Mouse (Mus musculus): ENCODE measurements around the gene Alg5. TPM values are rescaled to one million over a fixed set of nuclear protein-coding genes. Genes with fewer than 3 reads are reported as not detected.

Gene Alg5
- polyA plus RNA-seq, 1 experiment, result 43.0 TPM

DNA sequence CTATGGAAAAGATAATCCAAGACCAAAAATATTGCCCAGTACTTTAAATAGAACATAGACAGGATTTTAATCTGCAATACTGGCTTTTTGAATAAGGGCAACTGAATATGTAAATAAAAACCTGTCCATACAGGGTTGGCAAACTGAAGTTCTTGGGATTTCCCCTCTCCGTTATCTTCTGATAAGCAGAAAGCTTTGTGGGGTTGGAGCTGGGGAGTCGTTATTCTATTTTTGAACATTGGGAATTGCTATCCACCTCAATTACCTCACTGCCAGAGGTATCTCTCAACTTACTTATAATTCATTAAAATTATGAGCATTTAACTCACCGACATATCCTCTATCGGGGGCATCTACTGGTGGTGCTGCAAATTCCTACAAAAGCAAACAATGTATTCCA is 3.0 kb upstream of the Alg5 start:
- no peak for TF ChIP-seq MAX (IDR thresholded peaks at IDR 0.05)
- TF ChIP-seq FOSL1 (IDR thresholded peaks at IDR 0.05; ENCODE audit: insufficient read depth, low read length, poor library complexity, severe bottlenecking), result no peak
- no peak for TF ChIP-seq MYOG (IDR thresholded peaks at IDR 0.05; ENCODE audit: control insufficient read depth, extremely low read depth, insufficient read length)
- no peak for TF ChIP-seq CTCF (IDR thresholded peaks at IDR 0.05; ENCODE audit: control insufficient read depth, insufficient read depth, insufficient read length)
- no peak for TF ChIP-seq USF1 (IDR thresholded peaks at IDR 0.05; ENCODE audit: low read depth)
- TF ChIP-seq MYOD1 (IDR thresholded peaks at IDR 0.05; ENCODE audit: control insufficient read depth, insufficient read length, low read depth), result no peak
- TF ChIP-seq CEBPB (IDR thresholded peaks at IDR 0.05; ENCODE audit: low read depth), result no peak
- Histone ChIP-seq H3K27me3 (ENCODE audit: control insufficient read depth, insufficient read depth, insufficient read length) (no peaks in the 10 kb centered on the region), H3K79me2 (ENCODE audit: control insufficient read depth, insufficient read depth) (peaks cover 42% of the 10 kb centered on the region), H3ac (ENCODE audit: control insufficient read depth, insufficient read length, low read depth) (no peak overlapping the region), H3K79me3 (ENCODE audit: low read depth) (peaks cover 27% of the 10 kb centered on the region), H3K4me3 (ENCODE audit: insufficient read depth, poor library complexity, severe bottlenecking) (no peak overlapping the region), H3K36me3 (ENCODE audit: control insufficient read depth, insufficient read depth) (peaks cover 62% of the 10 kb centered on the region)

DNA sequence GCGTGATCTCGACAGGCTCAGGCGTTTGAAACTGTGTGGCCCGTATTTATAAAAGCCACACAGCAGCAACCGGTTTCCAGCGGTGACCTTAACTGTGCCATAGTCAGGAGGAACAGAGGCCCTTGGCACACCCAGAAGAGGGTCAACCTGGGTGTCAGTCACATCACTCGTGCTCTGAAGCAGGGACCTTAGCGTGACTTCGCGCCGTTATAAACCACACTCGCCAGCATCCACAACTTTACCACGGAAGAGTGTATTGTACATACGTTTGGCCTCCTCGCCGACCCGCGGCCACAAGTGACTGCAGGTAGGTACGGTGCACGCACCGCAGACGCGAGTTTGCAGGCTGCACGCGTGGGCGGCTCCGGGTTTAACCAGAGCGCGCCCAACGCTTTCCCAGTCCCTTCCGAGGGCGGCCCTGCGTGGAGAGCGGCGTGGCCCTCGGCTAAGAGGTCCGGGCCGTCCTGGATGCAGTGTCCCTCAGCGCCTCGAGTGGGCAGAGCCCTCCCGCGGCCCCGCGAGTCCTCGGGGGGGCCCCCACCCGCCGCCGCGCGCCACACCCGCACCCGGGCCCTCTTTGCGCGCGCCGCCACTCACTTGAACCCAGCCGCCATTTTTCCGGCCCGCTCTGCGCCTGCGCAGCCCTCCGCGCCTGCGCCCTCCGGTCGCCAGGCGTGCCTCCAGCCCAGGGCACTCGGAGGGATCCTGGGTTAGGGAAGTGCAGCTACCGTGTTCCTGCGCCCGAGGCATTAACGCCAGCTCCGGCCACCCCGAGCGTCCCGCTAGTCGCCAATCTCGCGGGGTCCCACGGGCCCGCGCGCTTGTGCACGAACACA is 710 bp upstream of the Alg5 start:
- Histone ChIP-seq H3ac (ENCODE audit: control insufficient read depth, insufficient read length, low read depth) (peak overlapping the region; percentile 99), H3K27me3 (ENCODE audit: control insufficient read depth, insufficient read depth, insufficient read length) (no peaks in the 10 kb centered on the region), H3K79me2 (ENCODE audit: control insufficient read depth, insufficient read depth) (peaks cover 58% of the 10 kb centered on the region), H3K4me3 (ENCODE audit: insufficient read depth, poor library complexity, severe bottlenecking) (peak overlapping the region; percentile 79), H3K79me3 (ENCODE audit: low read depth) (peaks cover 29% of the 10 kb centered on the region), H3K36me3 (ENCODE audit: control insufficient read depth, insufficient read depth) (peaks cover 45% of the 10 kb centered on the region)
- TF ChIP-seq CEBPB (IDR thresholded peaks at IDR 0.05; ENCODE audit: low read depth), result no peak
- no peak for TF ChIP-seq USF1 (IDR thresholded peaks at IDR 0.05; ENCODE audit: low read depth)
- TF ChIP-seq MAX (IDR thresholded peaks at IDR 0.05), result peak; percentile 4

DNA sequence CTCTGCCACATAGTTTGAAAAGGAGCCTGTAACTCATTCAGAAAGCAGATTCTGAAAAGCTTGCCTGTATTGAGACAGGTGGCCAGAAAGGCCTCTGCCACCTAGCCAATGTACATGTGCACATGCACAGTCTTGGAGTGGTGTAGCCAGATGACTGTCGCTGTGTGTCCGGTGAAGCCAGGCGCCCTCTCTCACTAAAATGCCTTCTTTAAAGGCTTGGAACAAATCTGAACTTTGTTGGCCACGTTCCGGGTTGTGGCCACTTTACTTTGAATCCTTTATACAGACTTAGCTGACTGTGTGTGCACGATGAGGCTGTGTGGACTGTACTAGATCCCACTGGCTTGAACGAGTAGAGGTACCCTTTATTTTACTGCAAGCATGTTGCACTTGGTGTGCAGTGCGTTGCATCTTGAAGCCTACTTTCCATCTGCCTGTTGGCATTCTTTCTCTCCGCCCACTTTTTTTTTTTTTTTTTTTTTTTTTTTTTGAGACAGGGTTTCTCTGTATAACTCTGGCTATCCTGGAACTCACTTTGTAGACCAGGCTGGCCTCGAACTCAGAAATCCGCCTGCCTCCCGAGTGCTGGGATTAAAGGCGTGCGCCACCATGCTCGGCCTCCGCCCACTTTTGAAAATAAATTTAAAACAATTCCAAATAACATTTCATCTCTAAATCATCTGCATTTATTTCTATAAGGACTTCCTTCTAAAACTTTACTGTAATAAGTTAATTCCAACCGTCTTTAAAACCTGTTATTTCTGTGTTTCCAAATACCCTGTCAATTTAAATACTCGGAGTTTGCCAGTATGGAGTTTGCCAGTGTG is 975 bp downstream of the Alg5 start:
- TF ChIP-seq CEBPB (IDR thresholded peaks at IDR 0.05; ENCODE audit: low read depth) (no peak), FOSL1 (IDR thresholded peaks at IDR 0.05; ENCODE audit: insufficient read depth, low read length, poor library complexity, severe bottlenecking) (no peak), MYOD1 (IDR thresholded peaks at IDR 0.05; ENCODE audit: control insufficient read depth, insufficient read length, low read depth) (no peak), MAX (IDR thresholded peaks at IDR 0.05) (no peak), USF1 (IDR thresholded peaks at IDR 0.05; ENCODE audit: low read depth) (no peak), CTCF (IDR thresholded peaks at IDR 0.05; ENCODE audit: control insufficient read depth, insufficient read depth, insufficient read length) (no peak), MYOG (IDR thresholded peaks at IDR 0.05; ENCODE audit: control insufficient read depth, extremely low read depth, insufficient read length) (no peak)
- Histone ChIP-seq H3K27me3 (ENCODE audit: control insufficient read depth, insufficient read depth, insufficient read length) (no peaks in the 10 kb centered on the region), H3K79me3 (ENCODE audit: low read depth) (peaks cover 29% of the 10 kb centered on the region), H3K36me3 (ENCODE audit: control insufficient read depth, insufficient read depth) (peaks cover 41% of the 10 kb centered on the region), H3K79me2 (ENCODE audit: control insufficient read depth, insufficient read depth) (peaks cover 58% of the 10 kb centered on the region), H3ac (ENCODE audit: control insufficient read depth, insufficient read length, low read depth) (peak overlapping the region; percentile 86), H3K4me3 (ENCODE audit: insufficient read depth, poor library complexity, severe bottlenecking) (peak overlapping the region; percentile 79)

DNA sequence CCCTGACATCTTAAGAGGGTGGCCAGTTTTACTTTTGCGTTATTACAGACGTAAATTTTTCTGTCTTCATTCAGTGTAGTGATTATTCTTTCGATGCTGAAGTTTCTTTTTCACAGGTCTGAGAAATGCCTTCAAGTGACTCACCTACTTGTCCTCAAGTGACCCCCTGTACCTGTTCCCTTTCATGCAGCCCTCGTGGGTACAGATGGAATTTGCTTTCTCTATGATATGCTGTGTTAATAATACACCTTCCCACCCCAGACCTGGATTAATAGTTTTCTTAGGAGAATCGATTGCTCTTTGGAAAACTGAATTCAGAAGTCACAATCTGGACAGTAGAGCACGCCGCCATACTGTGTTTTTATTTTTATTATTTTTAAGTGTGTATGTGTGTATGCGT is 2.0 kb downstream of the Alg5 start:
- Histone ChIP-seq H3K36me3 (ENCODE audit: control insufficient read depth, insufficient read depth) (peaks cover 41% of the 10 kb centered on the region), H3K79me3 (ENCODE audit: low read depth) (peaks cover 29% of the 10 kb centered on the region), H3K4me3 (ENCODE audit: insufficient read depth, poor library complexity, severe bottlenecking) (no peak overlapping the region), H3K79me2 (ENCODE audit: control insufficient read depth, insufficient read depth) (peaks cover 58% of the 10 kb centered on the region), H3K27me3 (ENCODE audit: control insufficient read depth, insufficient read depth, insufficient read length) (no peaks in the 10 kb centered on the region), H3ac (ENCODE audit: control insufficient read depth, insufficient read length, low read depth) (no peak overlapping the region)
- TF ChIP-seq MYOG (IDR thresholded peaks at IDR 0.05; ENCODE audit: control insufficient read depth, extremely low read depth, insufficient read length) (no peak), CTCF (IDR thresholded peaks at IDR 0.05; ENCODE audit: control insufficient read depth, insufficient read depth, insufficient read length) (no peak), FOSL1 (IDR thresholded peaks at IDR 0.05; ENCODE audit: insufficient read depth, low read length, poor library complexity, severe bottlenecking) (no peak), MYOD1 (IDR thresholded peaks at IDR 0.05; ENCODE audit: control insufficient read depth, insufficient read length, low read depth) (no peak), MAX (IDR thresholded peaks at IDR 0.05) (no peak), USF1 (IDR thresholded peaks at IDR 0.05; ENCODE audit: low read depth) (no peak), CEBPB (IDR thresholded peaks at IDR 0.05; ENCODE audit: low read depth) (no peak)

DNA sequence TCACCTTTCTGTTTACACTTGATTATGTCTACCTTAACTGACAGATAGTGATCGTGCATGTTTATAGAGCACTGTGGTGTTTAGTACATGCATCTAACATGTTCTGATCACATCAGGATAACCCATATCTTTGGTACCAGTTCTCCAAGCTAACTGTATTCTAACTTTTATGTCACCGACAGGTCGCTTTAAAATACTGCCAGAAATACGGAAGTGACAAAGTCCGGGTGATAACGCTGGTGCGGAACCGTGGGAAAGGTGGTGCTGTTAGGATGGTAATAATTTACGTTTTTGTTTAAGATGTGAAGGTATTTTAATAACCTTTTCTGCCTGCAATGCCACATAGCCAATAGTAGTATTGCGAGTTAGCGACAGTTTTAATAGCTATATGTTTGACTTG is 6.6 kb downstream of the Alg5 start:
- Histone ChIP-seq H3K27me3 (ENCODE audit: control insufficient read depth, insufficient read depth, insufficient read length) (no peaks in the 10 kb centered on the region), H3K79me2 (ENCODE audit: control insufficient read depth, insufficient read depth) (peaks cover 20% of the 10 kb centered on the region), H3K79me3 (ENCODE audit: low read depth) (peaks cover 6% of the 10 kb centered on the region), H3K36me3 (ENCODE audit: control insufficient read depth, insufficient read depth) (peaks cover 72% of the 10 kb centered on the region), H3ac (ENCODE audit: control insufficient read depth, insufficient read length, low read depth) (no peak overlapping the region), H3K4me3 (ENCODE audit: insufficient read depth, poor library complexity, severe bottlenecking) (no peak overlapping the region)
- TF ChIP-seq CEBPB (IDR thresholded peaks at IDR 0.05; ENCODE audit: low read depth), result no peak
- no peak for TF ChIP-seq MAX (IDR thresholded peaks at IDR 0.05)
- no peak for TF ChIP-seq MYOG (IDR thresholded peaks at IDR 0.05; ENCODE audit: control insufficient read depth, extremely low read depth, insufficient read length)
- no peak for TF ChIP-seq MYOD1 (IDR thresholded peaks at IDR 0.05; ENCODE audit: control insufficient read depth, insufficient read length, low read depth)
- TF ChIP-seq CTCF (IDR thresholded peaks at IDR 0.05; ENCODE audit: control insufficient read depth, insufficient read depth, insufficient read length), result no peak
- TF ChIP-seq FOSL1 (IDR thresholded peaks at IDR 0.05; ENCODE audit: insufficient read depth, low read length, poor library complexity, severe bottlenecking), result no peak
- no peak for TF ChIP-seq USF1 (IDR thresholded peaks at IDR 0.05; ENCODE audit: low read depth)

Data from C2C12 (cell line).